Mouse (Mus musculus): ENCODE results near the gene Phlpp1. TPM values are rescaled to one million over a fixed set of nuclear protein-coding genes. Genes with fewer than 3 reads are reported as not detected.

Gene Phlpp1
- polyA plus RNA-seq, 1 experiment = 2.6 TPM

- no peak for TF ChIP-seq CTCF (IDR thresholded peaks at IDR 0.05; ENCODE audit: control insufficient read depth, insufficient read depth, low read length)
- no peak for TF ChIP-seq POLR2A (IDR thresholded peaks at IDR 0.05; ENCODE audit: borderline replicate concordance, control insufficient read depth, low read depth, low read length)
- 66% methylated on average over 2 of the region's 2 CpGs for WGBS
- no peak overlapping the region for H3K27ac ChIP-seq (ENCODE audit: control insufficient read depth, insufficient read depth, low read depth, low read length, poor library complexity)
These were observed 181.4 kb downstream of the Phlpp1 start for GRCm38 (mm10) chr1:106352801-106353511.

GRCm38 (mm10) chr1:106353993-106354392, 182.4 kb downstream of the Phlpp1 start:
- TF ChIP-seq CTCF (IDR thresholded peaks at IDR 0.05; ENCODE audit: control insufficient read depth, insufficient read depth, low read length) = no peak
- no peak for TF ChIP-seq POLR2A (IDR thresholded peaks at IDR 0.05; ENCODE audit: borderline replicate concordance, control insufficient read depth, low read depth, low read length)
- Histone ChIP-seq H3K4me1 (ENCODE audit: control insufficient read depth, insufficient read depth, low read length) (no peaks in the 10 kb centered on the region), H3K27ac (ENCODE audit: control insufficient read depth, insufficient read depth, low read depth, low read length, poor library complexity) (no peak overlapping the region), H3K4me3 (replicated peaks; ENCODE audit: control insufficient read depth, low read depth, low read length) (no peak overlapping the region)
- 88% methylated on average over 4 of the region's 4 CpGs for WGBS

More at GRCm38 (mm10) chr1:106352801-106353511, 181.4 kb downstream of the Phlpp1 start:
- H3K4me3 ChIP-seq (replicated peaks; ENCODE audit: control insufficient read depth, low read depth, low read length) = no peak overlapping the region
- no peaks in the 10 kb centered on the region for H3K4me1 ChIP-seq (ENCODE audit: control insufficient read depth, insufficient read depth, low read length)

GRCm38 (mm10) chr1:106359474-106359873, 187.9 kb downstream of the Phlpp1 start:
- TF ChIP-seq POLR2A (IDR thresholded peaks at IDR 0.05; ENCODE audit: borderline replicate concordance, control insufficient read depth, low read depth, low read length) (no peak), CTCF (IDR thresholded peaks at IDR 0.05; ENCODE audit: control insufficient read depth, insufficient read depth, low read length) (no peak)
- H3K27ac ChIP-seq (ENCODE audit: control insufficient read depth, insufficient read depth, low read depth, low read length, poor library complexity) = no peak overlapping the region
- H3K4me3 ChIP-seq (replicated peaks; ENCODE audit: control insufficient read depth, low read depth, low read length) = no peak overlapping the region
- no peaks in the 10 kb centered on the region for H3K4me1 ChIP-seq (ENCODE audit: control insufficient read depth, insufficient read depth, low read length)

GRCm38 (mm10) chr1:106362841-106363604, 191.5 kb downstream of the Phlpp1 start:
- no peak overlapping the region for H3K27ac ChIP-seq (ENCODE audit: control insufficient read depth, insufficient read depth, low read depth, low read length, poor library complexity)
- no peak overlapping the region for H3K4me3 ChIP-seq (replicated peaks; ENCODE audit: control insufficient read depth, low read depth, low read length)
- TF ChIP-seq CTCF (IDR thresholded peaks at IDR 0.05; ENCODE audit: control insufficient read depth, insufficient read depth, low read length) (no peak), POLR2A (IDR thresholded peaks at IDR 0.05; ENCODE audit: borderline replicate concordance, control insufficient read depth, low read depth, low read length) (no peak)
- H3K4me1 ChIP-seq (ENCODE audit: control insufficient read depth, insufficient read depth, low read length) = no peaks in the 10 kb centered on the region
- WGBS = 70% methylated on average over 3 of the region's 3 CpGs

GRCm38 (mm10) chr1:106369330-106369729, 197.8 kb downstream of the Phlpp1 start:
- 67% methylated on average over 3 of the region's 3 CpGs for WGBS
- Histone ChIP-seq H3K4me1 (ENCODE audit: control insufficient read depth, insufficient read depth, low read length) (no peaks in the 10 kb centered on the region), H3K4me3 (replicated peaks; ENCODE audit: control insufficient read depth, low read depth, low read length) (no peak overlapping the region), H3K27ac (ENCODE audit: control insufficient read depth, insufficient read depth, low read depth, low read length, poor library complexity) (no peak overlapping the region)
- TF ChIP-seq POLR2A (IDR thresholded peaks at IDR 0.05; ENCODE audit: borderline replicate concordance, control insufficient read depth, low read depth, low read length) (no peak), CTCF (IDR thresholded peaks at IDR 0.05; ENCODE audit: control insufficient read depth, insufficient read depth, low read length) (no peak)

GRCm38 (mm10) chr1:106372446-106372845, 200.9 kb downstream of the Phlpp1 start:
- 85% methylated on average over 2 of the region's 2 CpGs for WGBS
- no peak for TF ChIP-seq CTCF (IDR thresholded peaks at IDR 0.05; ENCODE audit: control insufficient read depth, insufficient read depth, low read length)

GRCm38 (mm10) chr1:106373656-106374055, 202.1 kb downstream of the Phlpp1 start:
- H3K27ac ChIP-seq (ENCODE audit: control insufficient read depth, insufficient read depth, low read depth, low read length, poor library complexity) = no peak overlapping the region
- H3K4me3 ChIP-seq (replicated peaks; ENCODE audit: control insufficient read depth, low read depth, low read length) = no peak overlapping the region
- no peaks in the 10 kb centered on the region for H3K4me1 ChIP-seq (ENCODE audit: control insufficient read depth, insufficient read depth, low read length)
- WGBS = 84% methylated on average over 1 of the region's 1 CpGs
- TF ChIP-seq CTCF (IDR thresholded peaks at IDR 0.05; ENCODE audit: control insufficient read depth, insufficient read depth, low read length) (no peak), POLR2A (IDR thresholded peaks at IDR 0.05; ENCODE audit: borderline replicate concordance, control insufficient read depth, low read depth, low read length) (no peak)

More at GRCm38 (mm10) chr1:106372446-106372845, 200.9 kb downstream of the Phlpp1 start:
- Histone ChIP-seq H3K4me1 (ENCODE audit: control insufficient read depth, insufficient read depth, low read length) (no peaks in the 10 kb centered on the region), H3K27ac (ENCODE audit: control insufficient read depth, insufficient read depth, low read depth, low read length, poor library complexity) (no peak overlapping the region), H3K4me3 (replicated peaks; ENCODE audit: control insufficient read depth, low read depth, low read length) (no peak overlapping the region)

- 78% methylated on average over 2 of the region's 2 CpGs for WGBS
- Histone ChIP-seq H3K27ac (ENCODE audit: control insufficient read depth, insufficient read depth, low read depth, low read length, poor library complexity) (no peak overlapping the region), H3K4me1 (ENCODE audit: control insufficient read depth, insufficient read depth, low read length) (no peaks in the 10 kb centered on the region), H3K4me3 (replicated peaks; ENCODE audit: control insufficient read depth, low read depth, low read length) (no peak overlapping the region)
- no peak for TF ChIP-seq CTCF (IDR thresholded peaks at IDR 0.05; ENCODE audit: control insufficient read depth, insufficient read depth, low read length)
- no peak for TF ChIP-seq POLR2A (IDR thresholded peaks at IDR 0.05; ENCODE audit: borderline replicate concordance, control insufficient read depth, low read depth, low read length)
These were observed 202.7 kb downstream of the Phlpp1 start for GRCm38 (mm10) chr1:106374274-106374673.
